Mouse (Mus musculus) left cerebral cortex, postnatal 14 days (tissue): ENCODE measurements around the gene Gstt4. TPM values are rescaled to one million over a fixed set of nuclear protein-coding genes. Genes with fewer than 3 reads are reported as not detected.
"Not testable (repeated sequence)": the region's sequence is repeated elsewhere in the genome, so short reads cannot be mapped to it uniquely, and the experiment has no call there.

Experiments used
- DNase-seq, 2 experiments: peaks; one replicate each; pipeline ENCODE4 v3.0.0; 2021 to 2022; ENCODE audit warnings: low spot score in 2 of 2, mixed read lengths in 1 of 2
- intact Hi-C: fragments of 180-260 bp; cut with DNase I; formaldehyde crosslinking; loops from one replicate; pipeline ENCODE4 v1.15.1; 2025
- long read RNA-seq, 2 experiments: library from polyadenylated mRNA; stranded (forward); transcript quantifications; one replicate each; pipeline ENCODE4 v2.0.0; 2021
- total RNA-seq, 2 experiments: library from RNA; stranded (reverse); gene quantifications; 2 replicates each; pipeline ENCODE4 v1.2.3; 2021

Gstt4 gene
- total RNA-seq, result not detected
- long read RNA-seq, experiment 1, result 0 reads
- long read RNA-seq, experiment 2, result 0 reads

DNA sequence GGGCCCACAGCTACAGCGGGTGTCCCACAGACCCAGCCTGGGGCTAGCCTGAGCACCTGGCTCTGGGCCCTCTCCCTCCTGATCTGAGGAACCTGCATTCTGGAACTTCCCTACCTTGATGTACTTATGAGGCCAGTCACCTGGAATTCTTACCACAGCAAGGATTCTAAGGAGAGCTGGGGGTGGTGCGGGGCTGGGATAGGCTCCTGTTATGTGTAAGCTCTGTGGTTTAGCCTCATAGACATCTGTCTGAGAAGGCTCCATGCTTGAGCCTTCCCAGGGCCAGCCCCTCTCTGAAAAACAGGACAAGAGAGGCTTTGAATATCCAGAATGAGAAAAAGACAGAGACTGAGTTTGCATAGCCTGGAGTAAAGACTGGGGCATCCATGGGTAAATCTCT lies at the start of gene Gstt4:
TSS of gene Gstt4 (minus strand) at position 101 of the 400 bp plus-strand sequence.
- DNase-seq, result no peak
- intact Hi-C loops, result no loop called here

DNA sequence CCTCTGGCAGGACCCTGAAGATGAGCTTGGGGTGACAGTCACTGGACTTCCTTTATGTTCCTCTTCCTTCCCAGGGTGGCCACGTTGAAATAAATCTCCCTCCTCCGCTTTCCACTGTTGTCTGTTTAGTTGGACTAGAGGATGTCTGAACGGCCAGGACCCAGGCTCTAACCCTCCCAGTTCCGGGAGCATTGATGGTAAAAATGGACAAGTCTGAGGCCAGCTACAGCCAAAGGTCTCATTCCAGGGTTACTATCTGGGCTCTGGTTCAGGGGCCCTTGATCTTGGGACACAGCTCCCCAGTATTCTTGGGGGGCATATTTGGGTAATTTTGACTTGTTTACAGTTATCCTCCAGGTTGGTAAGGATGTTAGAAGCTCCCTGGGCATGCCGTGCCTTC lies 39.2 kb upstream of the Gstt4 start:
- intact Hi-C loops, result no loop called here
- no peak for DNase-seq

DNA sequence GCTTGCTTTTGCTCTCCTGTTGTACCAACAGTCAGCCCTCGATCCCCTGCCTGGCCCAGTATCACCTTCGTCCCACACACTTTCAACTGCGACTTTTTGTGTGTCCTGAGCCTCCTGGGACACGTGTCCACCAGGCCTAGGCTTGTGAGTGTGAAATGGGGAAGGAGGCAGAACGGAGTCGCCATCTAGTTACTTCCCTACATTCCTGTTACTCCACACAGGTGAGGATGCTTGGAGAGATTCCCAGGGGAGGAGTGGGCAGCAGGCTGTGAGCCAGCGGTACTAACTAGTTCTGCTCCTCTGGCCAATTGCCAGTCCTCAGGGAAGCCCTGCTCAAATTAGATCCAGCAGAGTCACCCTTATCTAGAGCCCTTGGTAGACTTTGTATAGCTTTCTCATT lies 38.4 kb upstream of the Gstt4 start:
- no peak for DNase-seq
- intact Hi-C loops, result no loop called here

DNA sequence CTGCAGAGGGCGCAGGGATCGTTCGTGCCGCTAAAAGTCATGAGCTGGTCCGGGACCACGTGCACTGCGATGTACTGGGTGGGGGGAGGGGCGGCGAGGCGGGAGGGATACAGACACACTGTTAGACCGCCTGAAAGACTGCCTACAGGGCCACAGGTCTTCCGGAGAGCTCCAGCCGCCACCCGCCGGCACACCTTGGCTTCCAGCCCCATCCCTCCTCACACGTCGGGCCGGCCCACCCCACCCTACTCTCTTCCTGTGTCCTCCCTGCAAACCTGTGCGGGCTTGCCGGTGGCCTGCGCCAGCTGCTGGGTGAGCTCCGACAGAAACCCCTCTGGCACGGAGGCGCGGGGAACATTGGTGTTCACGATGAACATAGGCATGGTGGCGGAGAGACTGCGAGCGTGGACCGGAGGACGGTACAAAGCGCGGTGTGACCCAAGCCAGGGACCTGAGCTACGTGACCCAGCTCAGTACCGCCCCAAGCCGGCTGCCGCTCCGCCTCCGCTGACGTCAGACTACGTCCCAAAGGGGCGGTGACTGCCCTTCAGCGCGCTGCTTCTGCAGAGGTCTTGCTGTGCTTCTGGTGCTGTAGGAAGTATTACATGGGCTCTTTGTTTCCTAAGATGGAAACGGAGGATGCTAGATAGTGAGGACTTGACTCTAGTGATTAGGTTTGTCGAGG lies 37.6 kb upstream of the Gstt4 start, which contains the start of gene Mif:
TSS of gene Mif (minus strand) at position 455 of the 685 bp plus-strand sequence.
- intact Hi-C loops, result loop anchor here (5.0 kb wide), 1 partner anchor 223 kb away; no protein-coding TSS in a partner anchor
- DNase-seq, result peak; percentile 76 to 84

DNA sequence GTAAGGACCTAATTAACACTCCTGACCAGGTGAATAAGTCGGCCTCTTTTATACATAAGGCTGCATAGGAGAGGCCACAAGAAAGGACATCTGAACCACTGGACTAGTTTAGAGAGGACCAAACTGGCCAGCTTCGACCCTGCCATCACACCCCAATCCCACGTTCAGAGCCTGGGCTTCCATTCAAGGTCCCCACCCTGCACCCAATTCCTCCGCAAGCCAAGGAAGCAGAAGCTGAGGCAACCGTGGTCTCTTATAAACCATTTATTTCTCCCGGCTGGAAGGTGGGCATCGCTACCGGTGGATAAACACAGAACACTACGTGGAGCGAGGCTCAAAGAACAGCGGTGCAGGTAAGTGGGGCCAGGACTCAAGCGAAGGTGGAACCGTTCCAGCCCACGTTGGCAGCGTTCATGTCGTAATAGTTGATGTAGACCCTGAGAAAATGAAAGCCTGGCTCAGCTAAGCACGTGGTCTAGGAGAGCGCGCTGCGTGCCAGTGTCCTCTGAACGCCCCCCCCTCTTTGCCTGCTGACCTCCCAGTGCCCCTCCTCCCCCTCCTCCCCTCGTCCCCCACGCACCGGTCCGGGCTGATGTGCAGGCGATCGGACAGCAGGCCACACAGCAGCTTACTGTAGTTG lies 36.9 kb upstream of the Gstt4 start:
- peak in 1 of 2 experiments; percentile 59 for DNase-seq
- intact Hi-C loops, result loop anchor here (5.0 kb wide), 1 partner anchor 222 kb away; no protein-coding TSS in a partner anchor

DNA sequence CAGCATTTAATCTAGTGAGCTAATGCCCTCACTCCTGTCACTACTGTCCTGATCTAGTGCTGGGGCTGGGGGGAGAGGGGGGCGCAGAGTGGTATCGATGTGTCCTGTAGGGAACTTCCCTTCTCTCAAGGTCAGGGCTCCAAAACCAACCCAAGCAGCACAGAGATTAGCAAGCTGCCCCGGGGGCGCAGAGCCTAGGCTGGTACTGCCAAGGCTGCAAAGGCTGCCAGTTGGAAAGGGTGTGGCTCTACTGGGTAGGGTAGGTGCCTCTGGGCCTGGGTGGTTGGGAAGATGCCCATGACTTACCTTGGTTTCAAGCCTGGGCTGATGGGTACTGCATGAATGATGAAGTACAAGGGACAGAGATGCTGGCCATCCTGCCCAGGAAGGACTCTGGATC lies 35.3 kb upstream of the Gstt4 start:
- intact Hi-C loops, result loop anchor here (5.0 kb wide), 1 partner anchor 220 kb away; no protein-coding TSS in a partner anchor
- DNase-seq, result no peak

DNA sequence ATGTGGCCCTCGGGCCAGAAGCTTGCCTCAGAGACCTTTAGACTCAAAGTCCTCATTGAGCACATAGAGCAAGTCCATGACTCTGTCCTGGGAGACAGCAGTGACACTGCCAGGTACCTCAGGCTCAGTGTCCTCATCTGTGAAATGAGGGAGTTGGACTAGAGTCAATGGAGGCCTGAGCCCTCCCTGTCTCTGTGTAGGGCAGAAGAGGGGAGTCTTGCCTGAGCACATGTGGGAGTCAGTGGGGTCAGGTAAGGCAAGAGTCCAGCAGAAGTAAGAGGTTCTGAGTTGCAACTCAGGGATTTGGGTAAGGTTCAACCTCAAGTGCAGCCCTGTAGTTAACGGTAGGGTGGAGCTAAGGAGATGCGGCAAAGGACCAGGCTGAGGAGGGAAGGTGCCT lies 34.6 kb upstream of the Gstt4 start:
- DNase-seq, result no peak
- intact Hi-C loops, result loop anchor here (5.0 kb wide), 1 partner anchor 220 kb away; no protein-coding TSS in a partner anchor

DNA sequence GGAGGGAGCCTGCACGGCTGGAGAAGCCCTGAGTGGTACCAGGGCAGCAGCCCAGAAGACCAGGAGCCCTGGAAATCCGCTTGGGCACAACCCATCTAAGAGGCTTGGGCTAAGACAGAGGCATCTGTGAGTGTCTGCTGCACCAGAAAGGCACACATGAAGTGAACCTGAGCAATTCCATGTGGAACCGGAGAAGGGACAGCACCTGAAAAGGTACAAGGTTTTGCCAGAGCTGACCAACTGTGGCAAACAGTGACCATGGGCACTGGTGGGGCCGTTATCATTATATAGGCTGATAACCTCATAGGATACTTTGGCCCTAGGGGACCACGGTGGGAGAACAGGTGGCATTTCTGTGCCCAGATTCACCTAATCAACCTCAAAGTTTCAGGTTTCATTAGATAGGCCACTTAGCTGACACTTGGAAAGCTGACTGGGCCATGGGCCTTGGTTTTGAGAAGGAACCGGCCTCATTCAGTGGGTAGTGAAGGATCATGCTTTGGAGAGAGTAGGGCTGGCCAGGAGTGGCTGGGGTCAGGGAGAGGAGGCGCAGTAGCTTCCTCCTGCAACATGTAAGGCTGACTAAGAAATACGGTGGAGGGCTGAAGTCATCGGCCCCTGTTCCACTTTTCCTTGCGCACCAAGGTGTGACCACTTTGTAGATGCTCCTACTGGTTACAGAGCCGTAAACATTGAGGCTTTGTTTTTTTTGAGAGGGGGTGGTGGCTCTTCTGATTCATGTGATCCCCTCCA lies 34.0 kb upstream of the Gstt4 start:
- no peak for DNase-seq
- intact Hi-C loops, result loop anchor here (5.0 kb wide), 1 partner anchor 219 kb away; no protein-coding TSS in a partner anchor

DNA sequence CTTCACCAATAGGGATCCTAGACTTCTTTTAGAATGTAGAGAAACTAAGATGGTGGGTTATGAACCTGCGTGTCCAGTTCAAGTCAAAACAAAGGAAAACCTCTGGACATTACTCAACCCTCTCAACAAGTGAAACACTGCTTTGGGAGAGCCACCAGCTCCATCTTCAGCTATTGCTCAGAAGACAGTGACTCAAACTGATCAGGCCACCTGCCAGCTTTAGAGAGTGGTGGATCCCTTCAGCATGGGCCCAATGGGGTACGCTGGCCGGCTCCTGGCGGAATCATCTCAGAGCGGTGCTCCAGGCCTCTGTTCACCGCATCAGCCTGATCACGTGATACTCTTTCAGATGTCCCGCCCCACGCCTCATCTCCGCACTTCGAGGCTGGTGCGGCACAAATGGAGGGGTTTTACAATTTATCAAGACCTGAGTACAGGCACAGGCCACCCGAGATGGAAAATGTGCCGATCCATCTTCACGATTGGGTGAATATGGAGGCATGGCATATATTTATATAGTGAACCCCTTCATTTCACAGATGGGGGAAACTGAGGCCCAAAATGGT lies 33.2 kb upstream of the Gstt4 start:
- intact Hi-C loops, result loop anchor here (5.0 kb wide), 1 partner anchor 218 kb away; no protein-coding TSS in a partner anchor
- DNase-seq, result no peak

DNA sequence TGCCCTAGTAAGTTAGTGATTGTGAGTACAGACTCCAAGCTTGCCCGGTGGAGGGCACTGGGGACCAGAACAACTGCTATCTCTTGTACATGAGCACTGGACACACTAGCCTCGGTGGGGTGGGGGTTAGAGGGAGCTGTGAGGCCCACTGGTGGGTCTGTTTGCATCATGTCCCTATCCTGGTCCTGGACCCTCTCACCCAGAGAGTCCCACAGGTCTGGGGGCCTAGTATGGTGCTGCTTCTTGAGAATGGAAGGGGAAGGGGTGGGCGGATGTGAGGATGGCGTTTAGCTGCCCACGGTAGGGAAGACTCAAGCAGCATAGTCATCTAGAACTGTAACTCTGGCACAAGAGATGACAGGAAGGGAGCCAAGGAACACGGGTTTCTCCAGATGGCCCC lies 32.4 kb upstream of the Gstt4 start:
- intact Hi-C loops, result loop anchor here (5.0 kb wide), 1 partner anchor 217 kb away; no protein-coding TSS in a partner anchor
- DNase-seq, result no peak

DNA sequence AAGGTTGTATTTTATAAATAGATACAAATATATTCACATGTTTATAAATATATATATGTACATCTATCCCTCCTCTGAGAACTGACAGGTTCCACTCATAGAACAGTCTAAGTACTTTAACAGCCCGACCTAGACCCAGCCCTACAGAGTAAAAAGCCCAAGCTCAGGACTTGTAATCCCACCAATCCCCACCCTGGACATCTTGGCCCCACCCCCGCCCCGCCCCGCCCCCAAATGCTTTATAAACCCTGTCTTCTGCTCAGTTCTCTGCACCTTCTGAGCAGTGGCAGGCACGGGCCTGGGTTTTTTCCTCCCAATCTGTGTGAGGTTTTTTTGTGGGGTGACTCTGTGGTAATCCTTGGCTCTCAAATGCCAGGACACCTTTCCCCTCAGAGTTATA lies 31.8 kb upstream of the Gstt4 start:
- intact Hi-C loops, result no loop called here
- DNase-seq, result no peak

DNA sequence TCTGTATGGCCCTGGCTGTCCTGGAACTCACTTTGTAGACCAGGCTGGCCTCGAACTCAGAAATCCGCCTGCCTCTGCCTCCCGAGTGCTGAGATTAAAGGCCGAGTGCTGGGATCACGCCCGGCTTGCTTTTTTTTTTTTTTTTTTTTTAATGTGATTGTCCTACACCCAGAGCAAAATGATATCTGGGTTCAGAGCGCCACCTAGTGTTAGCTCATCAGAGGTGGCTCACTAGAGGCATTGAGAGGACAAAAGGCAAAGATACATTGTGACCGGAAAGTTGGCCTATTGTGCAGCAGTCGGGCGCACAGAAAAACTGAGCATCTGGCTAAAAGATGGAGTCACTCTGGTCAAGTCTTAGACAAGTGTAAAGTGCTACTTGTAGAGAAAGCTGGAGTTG lies 31.1 kb upstream of the Gstt4 start:
- DNase-seq, result peak; percentile 85 to 91
- intact Hi-C loops, result loop anchor here (1.0 to 2.0 kb wide), 3 partner anchors 89 to 267 kb away; partner anchors contain the start of gene Cabin1

DNA sequence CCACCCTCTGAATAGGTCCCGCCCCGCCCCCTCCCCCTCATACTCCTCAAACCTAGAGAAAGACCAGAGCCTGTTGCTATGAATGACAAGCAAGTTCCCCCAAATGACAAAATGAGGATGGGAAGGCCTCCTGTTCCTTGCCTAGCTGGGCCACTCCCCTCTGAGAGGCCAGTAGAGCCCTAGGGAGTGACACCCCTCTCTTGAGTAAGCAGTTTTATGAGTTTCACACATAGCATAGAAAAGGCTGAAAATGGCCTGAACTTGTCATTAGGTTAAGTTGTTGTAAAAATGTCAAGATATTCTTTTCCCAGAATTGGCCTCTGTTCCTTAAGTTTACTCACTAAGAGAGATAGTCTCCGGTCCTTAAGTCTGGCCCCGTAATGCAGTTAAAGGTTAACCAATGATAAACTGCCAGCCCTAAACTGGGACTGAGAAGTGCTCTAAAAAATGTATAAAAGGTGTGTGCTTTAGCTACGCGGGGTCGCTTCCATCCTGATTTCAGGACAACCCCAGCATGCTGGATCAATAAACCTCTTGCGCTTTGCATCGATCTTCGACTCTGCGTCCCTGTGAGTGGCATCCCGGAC lies 30.3 kb upstream of the Gstt4 start:
- no peak for DNase-seq
- intact Hi-C loops, result loop anchor here (1.0 to 2.0 kb wide), 3 partner anchors 88 to 266 kb away; partner anchors contain the start of gene Cabin1

DNA sequence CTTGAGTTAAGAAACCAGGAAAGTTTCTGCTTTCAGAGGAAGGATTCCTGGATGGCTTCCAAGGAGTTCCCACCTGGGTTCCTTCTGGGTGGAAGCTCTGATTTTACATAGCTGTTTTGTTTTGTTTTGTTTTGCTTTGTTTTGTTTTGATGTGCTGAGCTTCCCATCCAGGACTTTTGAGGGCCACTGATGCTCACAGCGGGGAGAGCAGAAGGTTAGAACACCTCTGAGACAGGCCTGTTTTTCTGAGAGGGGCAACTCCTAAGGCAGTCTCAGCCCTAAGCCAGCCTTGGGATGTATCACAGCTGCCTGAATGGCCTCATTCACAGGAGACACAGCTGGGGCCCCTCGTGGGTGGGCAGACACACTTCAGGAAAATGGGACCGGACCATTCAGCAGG lies 29.3 kb upstream of the Gstt4 start:
- DNase-seq, result no peak
- intact Hi-C loops, result loop anchor here (2.0 kb wide), 1 partner anchor 87 kb away; the partner anchor contains the start of gene Cabin1

DNA sequence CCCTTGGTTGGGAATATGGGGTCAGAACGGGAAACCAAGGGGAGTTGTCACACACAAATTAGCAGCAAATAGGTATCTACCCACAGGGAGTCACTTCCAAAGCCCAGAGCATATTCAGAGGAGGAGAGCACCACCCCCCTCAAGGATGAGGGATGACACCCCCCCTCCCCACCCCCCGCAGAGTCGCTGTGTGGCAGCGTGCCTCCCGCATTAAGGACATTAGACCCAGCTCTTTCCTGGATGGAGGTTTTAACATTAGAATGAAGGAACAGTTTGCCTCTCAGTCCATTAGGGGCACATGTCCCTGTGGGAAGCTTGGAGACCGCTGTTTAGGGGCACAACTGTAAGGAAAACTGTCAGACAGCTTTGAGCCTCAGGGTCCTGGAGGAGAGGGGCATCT lies 28.7 kb upstream of the Gstt4 start:
- intact Hi-C loops, result no loop called here
- no peak for DNase-seq

DNA sequence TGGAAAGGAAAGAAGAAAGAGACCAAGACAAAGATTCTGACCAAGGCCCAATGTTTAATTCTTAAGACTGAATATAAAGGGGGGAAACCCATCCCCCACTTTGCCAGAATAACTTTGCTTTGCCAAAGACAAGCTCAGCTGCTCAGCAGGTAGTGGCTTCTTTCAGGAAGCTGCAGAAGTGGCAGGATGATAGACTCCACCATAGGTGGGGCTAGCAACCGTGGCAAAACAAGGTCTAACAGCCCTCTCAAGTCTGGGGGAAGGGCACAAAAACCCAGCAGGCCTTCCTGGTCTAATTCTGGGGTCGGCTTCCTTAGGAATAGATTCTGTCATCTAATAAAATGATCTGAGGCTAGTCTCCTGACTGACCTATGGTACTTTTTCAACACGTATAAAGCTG lies 26.0 kb upstream of the Gstt4 start:
- no peak for DNase-seq
- intact Hi-C loops, result no loop called here

DNA sequence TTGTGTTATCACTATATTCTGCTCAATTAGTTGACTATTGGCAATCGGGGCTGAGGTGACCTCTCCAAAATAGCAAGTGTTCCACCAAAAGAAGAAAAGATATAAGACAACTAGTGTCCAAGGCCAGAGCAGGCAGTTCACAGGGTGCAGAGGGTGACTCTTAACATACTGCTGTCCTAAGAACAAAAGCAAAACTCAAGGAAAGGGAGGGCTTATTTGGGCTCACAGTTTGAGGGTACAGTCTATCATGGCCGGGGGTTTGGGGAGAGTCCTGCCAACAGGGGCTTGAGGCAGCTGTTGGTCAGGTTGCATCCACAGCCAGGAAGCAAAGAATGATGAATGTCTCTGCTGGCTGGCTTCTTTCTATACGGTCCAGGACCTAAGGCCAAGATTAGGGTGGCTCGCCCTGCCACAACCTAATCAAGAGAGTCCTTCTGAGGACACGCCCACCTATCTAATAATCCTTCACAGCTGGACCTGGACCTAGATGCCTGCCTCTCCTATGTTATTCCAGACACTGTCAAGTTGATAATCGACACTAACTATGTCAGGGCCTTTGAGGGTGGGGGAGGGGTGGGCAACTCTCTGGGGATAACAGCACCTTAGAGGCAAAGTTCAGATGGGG lies 23.1 kb upstream of the Gstt4 start:
- intact Hi-C loops, result no loop called here
- DNase-seq, result no peak

DNA sequence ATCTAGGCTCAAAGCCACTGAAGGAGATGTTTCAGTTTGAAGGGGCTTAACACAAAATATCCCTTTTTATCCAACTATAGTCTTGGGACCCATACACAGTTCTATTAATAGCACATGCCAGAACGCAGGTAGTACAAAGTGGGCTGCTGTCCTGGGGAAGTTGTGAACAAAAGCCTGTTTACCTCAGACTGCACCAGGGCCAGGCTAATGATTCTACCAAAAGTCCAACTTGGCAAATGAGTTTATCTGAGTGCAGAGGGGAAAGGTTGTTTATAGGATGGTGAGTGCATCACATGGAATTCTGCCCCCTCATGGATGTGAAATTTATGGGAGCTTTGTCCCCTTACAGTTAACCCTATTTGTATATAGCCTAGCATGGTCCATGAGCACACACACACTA lies 22.5 kb upstream of the Gstt4 start:
- intact Hi-C loops, result no loop called here
- no peak for DNase-seq

DNA sequence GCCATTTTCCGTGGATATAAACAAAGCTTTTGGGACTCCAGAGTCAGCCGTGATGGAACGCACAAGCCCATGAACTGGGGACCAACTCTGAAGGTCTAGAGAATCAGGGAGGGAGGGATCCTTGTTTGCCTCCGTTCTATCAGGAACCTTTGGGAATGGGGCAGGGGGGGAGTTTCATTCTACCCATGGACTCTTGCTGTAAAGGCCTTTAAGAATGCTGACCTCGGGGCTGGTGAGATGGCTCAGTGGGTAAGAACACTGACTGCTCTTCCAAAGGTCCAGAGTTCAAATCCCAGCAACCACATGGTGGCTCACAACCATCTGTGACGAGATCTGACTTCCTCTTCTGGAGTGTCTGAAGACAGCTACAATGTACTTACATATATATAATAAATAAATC lies 21.6 kb upstream of the Gstt4 start:
- intact Hi-C loops, result not testable (repeated sequence)

More for the DNA sequence above, 21.6 kb upstream of the Gstt4 start:
- not testable (repeated sequence) for DNase-seq
